Mouse (Mus musculus) embryonic facial prominence, embryonic 14.5 days (tissue): ENCODE measurements around the gene Usp29. TPM values are rescaled to one million over a fixed set of nuclear protein-coding genes. Genes with fewer than 3 reads are reported as not detected.
"Not testable (repeated sequence)": the region's sequence is repeated elsewhere in the genome, so short reads cannot be mapped to it uniquely, and the experiment has no call there.

ENCODE experiments used
- ATAC-seq: fragments of 200-750 bp; cut with Nextera tagmentation; 2 replicates; pipeline ENCODE4 v1.8.0; 2017; ENCODE audit warnings: low read depth, moderate number of reproducible peaks, moderate TSS enrichment
- DNase-seq: peaks from one replicate; pipeline ENCODE4 v3.0.0-alpha.2; 2015; ENCODE audit warnings: low spot score
- H3K27ac ChIP-seq: fragments of 300-500 bp; sonication (generic); replicated peaks from 2 replicates; pipeline ENCODE4 v1.5.1; 2014; ENCODE audit warnings: low read depth, mild to moderate bottlenecking, low read length, moderate library complexity
- H3K27me3 ChIP-seq: fragments of 300-500 bp; sonication (generic); replicated peaks from 2 replicates; pipeline ENCODE4 v1.6.1; 2014; ENCODE audit warnings: low read length; ENCODE audit not compliant: control insufficient read depth, insufficient read depth
- H3K36me3 ChIP-seq: fragments of 300-500 bp; sonication (generic); 2 replicates; pipeline ENCODE4 v1.6.1; 2014; ENCODE audit warnings: low read length, mixed read lengths; ENCODE audit not compliant: control insufficient read depth, insufficient read depth
- H3K4me1 ChIP-seq: fragments of 300-500 bp; sonication (generic); 2 replicates; pipeline ENCODE4 v1.6.1; 2014; ENCODE audit warnings: antibody characterized with exemption, low read length; ENCODE audit not compliant: control insufficient read depth, insufficient read depth
- H3K4me2 ChIP-seq: fragments of 300-500 bp; sonication (generic); 2 replicates; pipeline ENCODE4 v1.6.1; 2014; ENCODE audit warnings: low read depth, mild to moderate bottlenecking, low read length, moderate library complexity, mixed read lengths
- H3K4me3 ChIP-seq: fragments of 300-500 bp; sonication (generic); 2 replicates; pipeline ENCODE4 v1.5.1; 2014; ENCODE audit warnings: low read depth, mild to moderate bottlenecking, low read length
- H3K9ac ChIP-seq: fragments of 300-500 bp; sonication (generic); 2 replicates; pipeline ENCODE4 v1.6.1; 2014; ENCODE audit warnings: low read depth, mild to moderate bottlenecking, low read length, moderate library complexity, mixed read lengths
- H3K9me3 ChIP-seq: fragments of 300-500 bp; sonication (generic); 2 replicates; pipeline ENCODE4 v1.6.1; 2016; ENCODE audit warnings: low read length; ENCODE audit not compliant: control insufficient read depth
- WGBS: fragments of 180-500 bp; shearing (Covaris S2); extraction: QIAGEN DNeasy Blood & Tissue Kit; methylation state at CpG from one replicate; pipeline ENCODE4 v1.1.7; 2014; 5-methylcytosine and 5-hydroxymethylcytosine counted together
- polyA plus RNA-seq: library from polyadenylated mRNA; unstranded; fragments of >200 nt; fragmentation: Nextera tagmentation; extraction: Ambion mirVana; gene quantifications from 2 replicates; pipeline ENCODE4 v1.2.1, GENCODE M21; 2014

The Usp29 gene
- polyA plus RNA-seq, 1 experiment from 2014 or later = 12.2 TPM

DNA sequence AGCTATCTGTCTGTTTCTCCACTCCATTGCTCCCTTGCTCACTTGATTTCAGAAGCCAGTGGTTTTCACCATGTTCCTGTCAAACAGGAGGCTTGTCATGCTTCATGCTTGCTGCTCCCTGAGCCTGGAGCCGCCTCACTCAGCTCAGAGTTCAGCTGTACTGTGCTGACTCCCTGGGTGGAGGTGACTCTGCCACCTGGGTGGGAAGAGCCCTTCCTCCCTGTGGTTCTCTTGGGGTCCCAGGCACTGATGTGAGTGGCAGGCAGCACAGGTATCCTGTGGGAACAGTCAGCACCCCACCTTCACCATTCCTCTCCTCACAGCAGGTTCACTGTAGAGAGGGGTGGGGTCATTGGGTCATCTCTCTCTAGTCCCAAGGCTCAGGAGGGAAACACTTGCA, 150.5 kb downstream of the Usp29 start:
- H3K4me3 ChIP-seq, ATAC-seq, H3K4me1 ChIP-seq, H3K9ac ChIP-seq, H3K36me3 ChIP-seq, H3K9me3 ChIP-seq, DNase-seq, H3K27me3 ChIP-seq, H3K27ac ChIP-seq, H3K4me2 ChIP-seq: not testable (repeated sequence)
- no CpG with 5 or more reads among the region's 1 CpGs for WGBS

DNA sequence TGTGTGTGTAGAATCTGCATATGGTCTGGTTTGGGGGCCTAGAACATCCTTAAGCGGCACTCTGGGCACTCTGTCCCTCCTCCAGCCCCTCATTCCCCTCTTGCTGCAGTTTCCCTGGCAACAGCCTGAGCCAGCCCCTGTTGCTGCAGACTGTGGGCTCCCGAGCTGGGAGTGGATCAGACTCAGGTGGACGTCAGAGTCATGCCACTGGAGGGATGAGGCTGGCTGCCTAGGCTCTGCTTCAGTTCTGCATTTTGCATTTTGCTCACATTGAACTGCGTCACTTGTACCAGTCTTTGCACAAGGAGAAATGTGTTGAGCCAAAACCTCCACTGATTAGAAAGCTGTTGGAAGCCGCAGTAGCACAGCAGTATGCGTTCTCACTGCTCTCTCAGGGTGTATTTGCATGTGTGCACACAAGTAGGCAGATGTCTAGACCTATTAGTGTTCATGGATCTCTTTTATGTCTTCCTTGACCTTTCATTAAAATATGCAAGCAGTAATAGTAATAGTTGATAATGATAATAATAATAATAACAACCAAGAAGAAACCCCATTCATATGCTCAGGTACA, 151.2 kb downstream of the Usp29 start:
- WGBS = 44% methylated on average over 6 of the region's 6 CpGs

DNA sequence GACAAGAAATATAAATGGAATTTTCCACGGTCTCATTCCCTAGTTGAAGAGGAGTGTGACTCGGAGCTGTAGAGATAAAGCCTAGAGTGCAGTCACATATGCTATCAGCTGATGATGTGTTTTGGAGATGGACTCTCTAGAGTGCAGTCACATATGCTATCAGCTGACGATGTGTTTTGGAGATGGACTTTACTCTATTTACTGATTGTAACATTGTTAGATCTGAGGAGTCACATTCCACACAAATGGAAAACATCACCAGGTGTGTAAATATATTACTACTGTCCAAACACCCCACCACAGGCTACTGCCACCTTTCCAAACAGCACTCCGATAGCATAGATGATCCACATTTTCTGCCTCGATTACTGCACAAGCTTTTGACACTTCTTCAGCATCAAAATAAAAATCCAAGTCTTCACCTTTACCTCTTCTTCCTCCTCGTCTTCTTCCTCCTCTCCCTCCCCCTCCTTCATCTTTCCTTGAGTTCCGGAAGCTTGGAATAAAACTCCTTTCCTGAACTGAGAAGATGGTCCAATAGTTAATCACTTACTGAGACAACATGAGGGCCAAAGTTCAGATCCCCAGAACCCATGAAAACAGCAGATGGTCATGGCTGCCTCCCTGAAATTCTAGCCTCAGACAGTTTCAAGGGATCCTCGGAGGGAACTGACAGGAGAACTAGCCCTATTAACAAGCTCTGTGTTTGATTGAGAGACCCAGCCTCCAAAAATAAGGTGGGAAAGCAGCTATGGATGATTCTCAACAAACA, 153.2 kb downstream of the Usp29 start:
- Histone ChIP-seq H3K9ac (no peak overlapping the region), H3K9me3 (no peaks in the 10 kb centered on the region), H3K4me1 (no peaks in the 10 kb centered on the region), H3K27me3 (no peaks in the 10 kb centered on the region), H3K4me3 (no peak overlapping the region), H3K27ac (no peak overlapping the region), H3K4me2 (no peak overlapping the region), H3K36me3 (no peaks in the 10 kb centered on the region)
- no peak for DNase-seq
- WGBS = 82% methylated on average over 8 of the region's 8 CpGs
- ATAC-seq = no peak

More for the DNA sequence above, 151.2 kb downstream of the Usp29 start:
- Histone ChIP-seq H3K27me3 (no peaks in the 10 kb centered on the region), H3K4me1 (no peaks in the 10 kb centered on the region), H3K9ac (no peak overlapping the region), H3K36me3 (no peaks in the 10 kb centered on the region), H3K4me3 (no peak overlapping the region), H3K9me3 (no peaks in the 10 kb centered on the region), H3K4me2 (no peak overlapping the region), H3K27ac (no peak overlapping the region)
- no peak for DNase-seq
- no peak for ATAC-seq

DNA sequence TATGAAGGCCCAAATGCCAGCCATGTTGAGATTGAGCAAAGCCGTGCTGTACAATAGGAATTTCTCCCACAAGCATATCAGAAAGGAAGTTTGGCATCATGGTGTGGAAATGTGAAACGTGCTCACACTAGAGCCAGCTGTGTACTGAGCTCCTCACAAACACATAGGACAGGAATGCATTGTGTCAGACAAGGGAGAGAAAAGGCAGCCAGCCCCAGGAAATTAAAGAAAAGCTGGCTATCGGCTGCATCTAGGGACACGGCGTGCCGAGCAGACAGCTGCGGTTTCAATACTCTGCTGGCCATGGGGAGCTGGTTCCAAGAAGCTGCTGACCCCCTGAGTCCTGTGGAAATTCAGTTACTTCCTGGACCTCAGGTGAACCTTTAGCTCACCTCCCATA, 155.0 kb downstream of the Usp29 start:
- Histone ChIP-seq H3K27ac (no peak overlapping the region; the same call in 1 of the 2 replicates), H3K4me2 (no peak overlapping the region), H3K4me1 (no peaks in the 10 kb centered on the region), H3K36me3 (no peaks in the 10 kb centered on the region), H3K4me3 (no peak overlapping the region), H3K9me3 (no peaks in the 10 kb centered on the region), H3K9ac (no peak overlapping the region), H3K27me3 (no peaks in the 10 kb centered on the region)
- 66% methylated on average over 7 of the region's 7 CpGs for WGBS
- ATAC-seq (peak; percentile 83; the same call in 1 of the 2 replicates), DNase-seq (peak; percentile 64)

DNA sequence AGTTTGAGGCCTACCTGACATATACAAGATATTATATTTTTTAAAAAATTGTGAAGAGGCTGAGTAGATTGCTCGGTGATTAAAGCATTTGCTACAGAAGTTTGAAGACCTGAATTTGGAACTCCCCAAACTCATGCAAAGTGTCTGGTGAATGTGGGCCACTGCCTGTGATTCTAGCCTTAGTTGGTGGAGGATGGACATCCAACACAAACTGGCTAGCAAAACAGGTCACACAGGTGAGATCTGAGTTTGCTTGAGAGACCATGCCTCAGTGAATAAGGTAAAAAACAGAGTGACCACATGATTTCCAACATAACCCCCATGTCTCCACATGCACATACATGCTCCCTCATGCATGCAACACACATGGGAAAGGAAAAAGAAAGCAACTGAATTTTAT, 156.5 kb downstream of the Usp29 start:
- H3K27ac ChIP-seq = no peak overlapping the region
- H3K4me3 ChIP-seq = no peak overlapping the region
- H3K4me1 ChIP-seq = no peaks in the 10 kb centered on the region
- no peak for ATAC-seq
- no peak for DNase-seq
- WGBS = 86% methylated on average over 1 of the region's 1 CpGs
- H3K27me3 ChIP-seq = no peaks in the 10 kb centered on the region
- H3K4me2 ChIP-seq = no peak overlapping the region
- H3K9me3 ChIP-seq = no peaks in the 10 kb centered on the region
- H3K36me3 ChIP-seq = no peaks in the 10 kb centered on the region
- no peak overlapping the region for H3K9ac ChIP-seq

DNA sequence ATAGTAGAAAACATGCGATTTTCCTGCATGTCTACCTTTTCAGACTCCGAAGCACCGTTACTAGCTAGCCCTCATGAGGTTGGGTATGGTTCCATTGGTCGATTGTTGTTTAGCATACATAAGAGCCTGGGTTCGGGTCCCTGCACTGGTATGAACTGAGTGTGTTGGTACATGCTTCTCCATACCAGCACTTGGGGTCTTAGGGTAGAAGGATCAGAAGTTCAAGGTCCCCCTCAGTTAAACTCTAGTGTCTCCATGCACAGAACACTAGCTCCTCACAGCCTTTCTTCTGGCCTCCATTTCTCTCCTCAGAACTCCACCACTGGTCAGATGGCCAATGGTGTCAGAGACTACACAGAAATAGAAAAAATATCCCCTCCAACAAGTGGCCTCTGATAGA, 159.5 kb downstream of the Usp29 start:
- Histone ChIP-seq H3K9me3 (no peaks in the 10 kb centered on the region), H3K4me1 (no peaks in the 10 kb centered on the region), H3K27ac (no peak overlapping the region), H3K36me3 (no peaks in the 10 kb centered on the region), H3K9ac (no peak overlapping the region), H3K4me3 (no peak overlapping the region), H3K27me3 (no peaks in the 10 kb centered on the region), H3K4me2 (no peak overlapping the region)
- 94% methylated on average over 5 of the region's 5 CpGs for WGBS
- DNase-seq (no peak), ATAC-seq (no peak)

DNA sequence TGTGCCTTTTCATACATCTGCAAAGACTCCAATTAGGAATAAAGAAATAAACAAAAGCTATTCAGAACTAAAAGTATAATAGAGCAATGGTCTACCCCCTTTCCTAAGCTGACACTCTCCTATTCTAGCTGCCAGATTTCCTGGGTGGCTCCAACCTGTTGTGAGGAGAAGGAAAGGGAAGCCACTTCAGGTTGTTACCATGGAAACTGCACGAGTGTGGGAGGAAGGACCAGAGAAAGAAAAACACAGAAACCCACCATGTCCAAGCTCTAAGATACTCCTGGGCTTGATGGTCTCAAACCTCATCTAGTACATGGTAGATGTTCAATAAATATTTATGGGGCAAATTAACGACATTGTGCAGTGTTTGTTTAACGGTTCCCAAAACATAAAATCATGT, 160.8 kb downstream of the Usp29 start:
- H3K36me3 ChIP-seq = no peaks in the 10 kb centered on the region
- no peaks in the 10 kb centered on the region for H3K4me1 ChIP-seq
- WGBS = 58% methylated on average over 3 of the region's 3 CpGs
- no peak overlapping the region for H3K4me3 ChIP-seq
- H3K9me3 ChIP-seq = no peaks in the 10 kb centered on the region
- H3K27me3 ChIP-seq = no peaks in the 10 kb centered on the region
- H3K27ac ChIP-seq = no peak overlapping the region
- no peak overlapping the region for H3K9ac ChIP-seq
- H3K4me2 ChIP-seq = no peak overlapping the region
- ATAC-seq (no peak), DNase-seq (no peak)

DNA sequence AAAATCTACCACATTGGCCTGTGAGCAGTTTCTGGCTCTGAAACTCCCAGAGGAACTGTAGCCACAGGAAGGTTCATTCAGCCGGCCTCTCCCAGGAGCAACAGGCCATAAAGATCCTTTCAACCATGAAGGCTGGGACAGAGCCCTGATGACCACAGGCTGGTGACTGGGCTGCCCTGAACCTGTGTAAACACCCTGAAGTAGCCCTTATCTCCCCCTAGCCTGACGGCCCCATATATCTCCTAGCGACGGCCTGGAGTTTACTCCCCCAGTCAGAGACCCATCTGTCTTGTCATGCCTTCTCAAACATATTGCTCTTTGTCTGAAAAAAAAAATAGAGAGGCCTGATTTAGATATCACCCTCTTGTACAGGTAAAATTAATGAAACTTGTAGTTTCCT, 166.6 kb downstream of the Usp29 start:
- not testable (repeated sequence) for H3K9ac ChIP-seq, H3K36me3 ChIP-seq, H3K4me3 ChIP-seq, H3K4me2 ChIP-seq, H3K27ac ChIP-seq, H3K27me3 ChIP-seq, DNase-seq, H3K4me1 ChIP-seq, H3K9me3 ChIP-seq, ATAC-seq
- 56% methylated on average over 4 of the region's 4 CpGs for WGBS

DNA sequence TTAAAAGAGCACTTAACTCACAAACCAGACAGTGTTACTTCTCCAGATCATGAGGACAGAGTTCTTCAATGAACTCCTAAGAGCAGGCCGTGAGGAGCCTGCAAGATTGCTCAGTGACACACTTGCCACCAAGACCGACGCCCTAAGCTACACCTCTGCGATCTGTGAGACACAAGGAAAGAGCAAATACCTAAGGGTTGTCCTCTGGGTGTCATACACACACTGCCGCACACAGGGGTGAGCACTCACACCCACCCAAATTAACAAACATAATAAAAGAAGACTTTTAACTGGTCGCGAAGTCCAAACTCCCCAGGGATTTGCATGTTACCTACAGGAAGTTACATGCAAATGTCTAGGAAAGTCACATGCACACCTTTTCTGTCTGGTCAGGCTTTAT, 170.3 kb downstream of the Usp29 start:
- Histone ChIP-seq H3K27ac (no peak overlapping the region), H3K9ac (no peak overlapping the region), H3K4me2 (no peak overlapping the region), H3K9me3 (no peaks in the 10 kb centered on the region), H3K27me3 (no peaks in the 10 kb centered on the region), H3K4me1 (peaks cover 4% of the 10 kb centered on the region; the same call in 1 of the 2 replicates), H3K4me3 (no peak overlapping the region), H3K36me3 (no peaks in the 10 kb centered on the region)
- DNase-seq = no peak
- 95% methylated on average over 7 of the region's 7 CpGs for WGBS
- no peak for ATAC-seq
